Mouse (Mus musculus) olfactory bulb, adult 2 months (tissue): ENCODE results near the gene Pla2g2f.

Source experiments
- CTCF ChIP-seq: fragments of 200-500 bp; IDR thresholded peaks from 2 replicates; pipeline ENCODE4 v1.5.1; 2012; ENCODE audit warnings: low read depth, mild to moderate bottlenecking, low read length, moderate library complexity; ENCODE audit not compliant: insufficient read depth
- POLR2A ChIP-seq: fragments of 200-500 bp; IDR thresholded peaks from 2 replicates; pipeline ENCODE4 v1.6.1; 2012; ENCODE audit warnings: mild to moderate bottlenecking, low read depth, low read length, moderate library complexity; ENCODE audit not compliant: insufficient read depth

GRCm38 (mm10) chr4:138782098-138782497 is 24.7 kb upstream of the Pla2g2f start:
- TF ChIP-seq CTCF (no peak), POLR2A (no peak)
